In genomic region chr6:30267486-30267885, GRCm38 (mm10) we compare ENCODE assay signal across 30 mouse cellular contexts. TPM values are rescaled to one million over a fixed set of nuclear protein-coding genes. Genes with fewer than 3 reads are reported as not detected.
DNase-seq lines count a peak whose midpoint lies in the region; ATAC-seq and TF ChIP-seq lines count a peak whose summit lies in the region.
"Had no signal": no experiment of that assay in that cellular context is flagged by ENCODE, and none has a peak within 500 bp of the region (broad histone marks: within the 10 kb centered on the region; RNA-seq: fewer than 3 reads in every experiment).

No protein-coding gene starts in this region.

- H3K4me3 ChIP-seq in gastrocnemius, adult 2 months = no peak overlapping the region
- H3K4me3 ChIP-seq in midbrain, embryonic 11.5 days (ENCODE audit: low read depth, low read length) = no peak overlapping the region
- no peak overlapping the region for H3K4me3 ChIP-seq in midbrain, embryonic 10.5 days
- H3K4me3 ChIP-seq: embryonic facial prominence, embryonic 10.5 days; embryonic facial prominence, embryonic 13.5 days; erythroblast, embryonic 14.5 days; forebrain, embryonic 13.5 days; heart, adult 2 months; heart, embryonic 10.5 days; heart, embryonic 13.5 days; hindbrain, embryonic 15.5 days had no signal

- peak overlapping the region; percentile 52 for H3K27ac ChIP-seq in gastrocnemius, adult 2 months
- H3K27ac ChIP-seq in midbrain, embryonic 11.5 days (ENCODE audit: low read depth, low read length) = no peak overlapping the region
- H3K27ac ChIP-seq in midbrain, embryonic 10.5 days (replicated peaks) = no peak overlapping the region
- H3K27ac ChIP-seq: embryonic facial prominence, embryonic 10.5 days; embryonic facial prominence, embryonic 13.5 days; forebrain, embryonic 13.5 days; heart, adult 2 months; heart, embryonic 10.5 days; heart, embryonic 13.5 days; hindbrain, embryonic 15.5 days had no signal

- ATAC-seq in midbrain, embryonic 11.5 days (ENCODE audit: low FRiP score) = no peak
- no peak for ATAC-seq in activated CD4-positive, CD25-positive, alpha-beta regulatory T cell, adult 4 months
- no peak for ATAC-seq in monocyte, adult 5-6 weeks (replicated peaks; ENCODE audit: insufficient number of reproducible peaks, low FRiP score, low TSS enrichment, poor library complexity, severe bottlenecking)
- ATAC-seq: forebrain, embryonic 13.5 days; forebrain, embryonic 16.5 days; Patski had no signal

- H3K4me2 ChIP-seq in midbrain, embryonic 11.5 days = no peak overlapping the region
- H3K4me2 ChIP-seq: embryonic facial prominence, embryonic 13.5 days; forebrain, embryonic 13.5 days; heart, embryonic 13.5 days; hindbrain, embryonic 15.5 days had no signal

- H3K27me3 ChIP-seq in midbrain, embryonic 11.5 days (ENCODE audit: control insufficient read depth, insufficient read depth, low read length) = no peaks in the 10 kb centered on the region
- no peaks in the 10 kb centered on the region for H3K27me3 ChIP-seq in midbrain, embryonic 10.5 days (ENCODE audit: low read depth, poor library complexity, severe bottlenecking)
- H3K27me3 ChIP-seq: CH12.LX; embryonic facial prominence, embryonic 13.5 days; forebrain, embryonic 13.5 days; heart, embryonic 13.5 days; hindbrain, embryonic 15.5 days; Patski had no signal

- H3K9me3 ChIP-seq in midbrain, embryonic 11.5 days (ENCODE audit: control insufficient read depth, low read length) = no peaks in the 10 kb centered on the region
- no peaks in the 10 kb centered on the region for H3K9me3 ChIP-seq in midbrain, embryonic 10.5 days (replicated peaks)
- H3K9me3 ChIP-seq: embryonic facial prominence, embryonic 10.5 days; embryonic facial prominence, embryonic 13.5 days; forebrain, embryonic 13.5 days; G1E; heart, embryonic 10.5 days; heart, embryonic 13.5 days; hindbrain, embryonic 15.5 days had no signal

- no peak for TF ChIP-seq CTCF in gastrocnemius, adult 2 months (IDR thresholded peaks at IDR 0.05)

- intact Hi-C loops in gastrocnemius, adult 2 months (cut with DNase I) = no loop called here

- no peaks in the 10 kb centered on the region; the same call in 1 of the 2 replicates for H3K36me3 ChIP-seq in midbrain, embryonic 11.5 days (ENCODE audit: control insufficient read depth, insufficient read depth, low read length)
- H3K36me3 ChIP-seq in midbrain, embryonic 10.5 days = peaks cover 68% of the 10 kb centered on the region

- DNase-seq in gastrocnemius, adult 2 months = no peak
- no peak for DNase-seq in gastrocnemius, postnatal 4 days (ENCODE audit: low spot score in 2 of 2)
- peak; percentile 66 for DNase-seq in midbrain, embryonic 11.5 days (ENCODE audit: low spot score, missing footprints)
- no peak for DNase-seq in midbrain, embryonic 10.5 days (ENCODE audit: low spot score)
- peak; percentile 78 for DNase-seq in layer of hippocampus, adult 9-11 months
- DNase-seq: adrenal gland, adult 2 months; adrenal gland, postnatal 14 days; B cell, adult 2 months; cerebellum, adult 11-12 months; cerebellum, adult 8-10 months; cerebellum, postnatal 10 days; cerebellum, postnatal 36 days; embryo, embryonic 11 days; gastrocnemius, postnatal 25 days; heart, adult 2 months; heart, postnatal 14 days; heart, postnatal 4 days had no signal

- 89% methylated on average over 7 of the region's 7 CpGs for WGBS in midbrain, embryonic 11.5 days
- 92% methylated on average over 7 of the region's 7 CpGs for WGBS in midbrain, embryonic 10.5 days

- H3K9ac ChIP-seq in midbrain, embryonic 11.5 days (ENCODE audit: low read length) = no peak overlapping the region
- H3K9ac ChIP-seq: embryonic facial prominence, embryonic 13.5 days; forebrain, embryonic 13.5 days; heart, embryonic 13.5 days; hindbrain, embryonic 15.5 days had no signal

- H3K4me1 ChIP-seq in midbrain, embryonic 11.5 days (ENCODE audit: control insufficient read depth, insufficient read depth, low read length) = peaks cover 4% of the 10 kb centered on the region
- H3K4me1 ChIP-seq in midbrain, embryonic 10.5 days = peaks cover 11% of the 10 kb centered on the region

RNA-seq across cellular contexts. Expression of gene Ube2h, which starts 36.9 kb away (rescaled TPM):
- 10 to 100 TPM; 39.6 to 81.2 TPM for total RNA-seq in gastrocnemius, adult 2 months (2021)
- 100 to 1,000 TPM in 1 of 2 experiments, 10 to 100 TPM in 1; 82.2 to 103 TPM for total RNA-seq in gastrocnemius, postnatal 4 days (2021)
- polyA plus RNA-seq in midbrain, embryonic 11.5 days (2014; fragmentation: Nextera tagmentation; extraction: Ambion mirVana) = 52.3 and 53.6 TPM in 2 replicates
- polyA plus RNA-seq in midbrain, embryonic 10.5 days (2016; fragmentation: Nextera tagmentation; extraction: Ambion mirVana) = 29.0 and 35.1 TPM in 2 replicates
- 100 to 1,000 TPM; 117 to 152 TPM for polyA plus RNA-seq in activated CD4-positive, CD25-positive, alpha-beta regulatory T cell, adult 4 months (2017; shearing (Covaris generic))
- 61.3 to 87.8 TPM (median 69.4 TPM) in 3 replicates for total RNA-seq in monocyte, adult 5-6 weeks (2017)

Comparison
In these comparisons a context has a peak if more than half of its experiments do, and no peak if none do; other contexts are left out.
1. DNase-seq: peak in midbrain, embryonic 11.5 days (single experiment) and layer of hippocampus, adult 9-11 months (single experiment); none in gastrocnemius, adult 2 months (single experiment), gastrocnemius, postnatal 4 days (0 of 2) and midbrain, embryonic 10.5 days (single experiment).